Mouse (Mus musculus) ES-E14 (cell line): Measurements from ENCODE around the gene Cdc40.

ENCODE experiments used
- CHD2 ChIP-seq: IDR thresholded peaks from 2 replicates; pipeline ENCODE4 v1.6.1; 2014; ENCODE audit warnings: mild to moderate bottlenecking, low read depth, low read length, inconsistent platforms
- HCFC1 ChIP-seq: IDR thresholded peaks from 2 replicates; pipeline ENCODE4 v1.6.1; 2012; ENCODE audit warnings: low read length, inconsistent platforms, borderline replicate concordance; ENCODE audit not compliant: insufficient read depth
- ZC3H11A ChIP-seq: IDR thresholded peaks from 2 replicates; pipeline ENCODE4 v1.6.1; 2012; ENCODE audit warnings: low read depth, mild to moderate bottlenecking, inconsistent platforms, low read length, borderline replicate concordance

- TF ChIP-seq ZC3H11A, result no peak
- TF ChIP-seq CHD2, result no peak
- TF ChIP-seq HCFC1, result no peak
Measured at GRCm38 (mm10) chr10:40790406-40790805, 92.7 kb downstream of the Cdc40 start.
